Mouse (Mus musculus) intestine, embryonic 16.5 days (tissue): ENCODE measurements around the gene Tmem86a. TPM values are rescaled to one million over a fixed set of nuclear protein-coding genes. Genes with fewer than 3 reads are reported as not detected.

Experiments
- ATAC-seq: fragments of 200-750 bp; cut with Nextera tagmentation; 2 replicates; pipeline ENCODE4 v1.8.0; 2017; ENCODE audit warnings: moderate TSS enrichment, moderate library complexity
- H3K27ac ChIP-seq: fragments of 300-500 bp; sonication (generic); 2 replicates; pipeline ENCODE4 v1.5.1; 2014; ENCODE audit warnings: mild to moderate bottlenecking, low read length
- H3K27me3 ChIP-seq: fragments of 300-500 bp; sonication (generic); replicated peaks from 2 replicates; pipeline ENCODE4 v1.6.1; 2014; ENCODE audit warnings: low read length, control low read depth, mixed read lengths; ENCODE audit not compliant: control insufficient read depth, insufficient read depth
- H3K36me3 ChIP-seq: fragments of 300-500 bp; sonication (generic); 2 replicates; pipeline ENCODE4 v1.6.1; 2014; ENCODE audit warnings: low read length, control low read depth; ENCODE audit not compliant: control insufficient read depth, insufficient read depth
- H3K4me1 ChIP-seq: fragments of 300-500 bp; sonication (generic); 2 replicates; pipeline ENCODE4 v1.6.1; 2014; ENCODE audit warnings: low read length, control low read depth, mixed read lengths; ENCODE audit not compliant: control insufficient read depth, insufficient read depth
- H3K4me2 ChIP-seq: fragments of 300-500 bp; sonication (generic); 2 replicates; pipeline ENCODE4 v1.6.1; 2014; ENCODE audit warnings: low read depth, low read length, control low read depth
- H3K4me3 ChIP-seq: fragments of 300-500 bp; sonication (generic); 2 replicates; pipeline ENCODE4 v1.5.1; 2014; ENCODE audit warnings: mild to moderate bottlenecking, low read length
- H3K9ac ChIP-seq: fragments of 300-500 bp; sonication (generic); 2 replicates; pipeline ENCODE4 v1.6.1; 2014; ENCODE audit warnings: low read depth, low read length
- H3K9me3 ChIP-seq: fragments of 300-500 bp; sonication (generic); 2 replicates; pipeline ENCODE4 v1.6.1; 2016; ENCODE audit warnings: low read length, control low read depth; ENCODE audit not compliant: control insufficient read depth
- WGBS: fragments of 180-500 bp; shearing (Covaris S2); extraction: QIAGEN DNeasy Blood & Tissue Kit; methylation state at CpG from one replicate; pipeline ENCODE4 v1.1.7; 2014; 5-methylcytosine and 5-hydroxymethylcytosine counted together
- polyA plus RNA-seq: library from polyadenylated mRNA; unstranded; fragments of >200 nt; fragmentation: Nextera tagmentation; extraction: Ambion mirVana; gene quantifications from 2 replicates; pipeline ENCODE4 v1.2.1, GENCODE M21; 2015

Gene Tmem86a
- polyA plus RNA-seq, 1 experiment from 2014 or later = 59.3 TPM

DNA sequence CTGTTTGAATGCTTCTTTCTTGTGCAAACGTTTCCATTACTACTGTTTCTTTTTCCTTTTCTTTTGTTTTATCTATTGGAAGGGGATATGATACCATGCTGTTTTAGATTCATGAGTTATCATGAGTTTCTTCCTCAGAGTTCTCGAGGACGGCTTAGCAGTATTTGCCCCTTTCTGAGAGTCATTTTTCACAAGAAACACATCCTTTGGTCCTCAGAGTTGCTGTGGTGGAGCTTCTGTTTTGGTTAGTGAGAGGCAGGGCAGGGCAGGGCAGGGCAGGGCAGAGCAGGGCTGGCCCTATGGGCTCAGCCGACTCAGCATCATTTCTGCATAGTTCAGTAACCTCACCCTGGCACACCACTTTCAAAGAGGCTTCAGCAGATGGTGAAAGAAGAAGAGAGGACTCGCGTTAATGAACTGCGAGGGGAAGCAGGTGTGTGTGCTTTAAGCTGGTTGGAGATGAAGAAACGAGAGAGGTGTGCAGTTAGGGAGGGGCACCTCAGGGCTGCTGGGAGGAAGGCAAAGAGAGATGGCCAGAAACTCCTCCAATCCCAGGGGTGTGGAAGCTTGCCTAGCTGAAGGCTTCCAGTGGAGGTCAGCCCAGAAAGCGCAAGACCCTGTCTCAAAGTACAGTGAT is 37.2 kb upstream of the Tmem86a start:
- 43% methylated on average over 9 of the region's 9 CpGs for WGBS
- Histone ChIP-seq H3K9ac (no peak overlapping the region), H3K4me3 (no peak overlapping the region), H3K9me3 (no peaks in the 10 kb centered on the region), H3K27ac (no peak overlapping the region), H3K27me3 (no peaks in the 10 kb centered on the region), H3K4me2 (no peak overlapping the region), H3K36me3 (no peaks in the 10 kb centered on the region), H3K4me1 (peaks cover 20% of the 10 kb centered on the region)
- ATAC-seq = no peak

DNA sequence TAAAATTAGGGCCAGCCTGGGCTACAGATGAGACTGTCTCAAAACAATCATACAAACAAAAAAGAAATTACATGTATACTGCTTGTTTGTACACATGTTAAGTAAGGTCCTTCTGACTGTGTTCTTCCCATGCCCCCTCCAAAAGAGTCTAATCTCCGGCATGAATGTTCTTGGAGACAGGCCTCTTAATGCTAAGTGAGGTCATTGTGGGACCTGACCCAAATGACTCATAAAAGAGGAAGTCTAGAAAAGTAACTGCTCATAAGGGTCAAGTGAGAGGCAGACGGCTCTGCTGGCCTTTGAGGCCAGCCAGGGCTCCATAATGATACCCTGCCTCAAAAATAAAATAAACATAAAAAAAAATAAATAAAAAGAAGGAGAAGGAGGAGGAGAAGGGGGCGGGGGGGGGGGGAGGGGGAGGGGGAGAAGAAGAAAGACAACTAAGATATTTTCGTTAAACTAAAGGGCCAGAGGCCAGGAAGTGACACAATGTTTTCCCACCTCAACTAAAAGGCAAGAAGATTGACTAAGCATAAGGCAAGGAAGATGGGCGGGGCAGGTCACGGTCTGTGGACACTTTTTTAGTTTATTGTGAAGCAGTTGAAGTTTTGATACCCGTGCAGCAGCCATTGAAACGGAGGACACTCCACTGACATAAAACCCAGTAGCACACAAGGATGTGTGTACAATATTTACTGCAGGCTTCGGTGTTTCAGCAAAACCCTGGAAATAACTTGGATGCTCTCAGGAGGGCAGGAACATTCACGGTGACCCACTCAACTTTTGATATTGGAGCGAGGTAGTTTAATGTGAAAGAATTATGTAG is 35.6 kb upstream of the Tmem86a start:
- peak overlapping the region; percentile 9; the same call in 1 of the 2 replicates for H3K9ac ChIP-seq
- no peaks in the 10 kb centered on the region for H3K9me3 ChIP-seq
- no peak overlapping the region for H3K4me3 ChIP-seq
- no peak overlapping the region for H3K4me2 ChIP-seq
- no peaks in the 10 kb centered on the region for H3K27me3 ChIP-seq
- no peak for ATAC-seq
- 55% methylated on average over 10 of the region's 11 CpGs for WGBS
- peaks cover 12% of the 10 kb centered on the region for H3K4me1 ChIP-seq
- H3K36me3 ChIP-seq = no peaks in the 10 kb centered on the region
- H3K27ac ChIP-seq = peak overlapping the region; percentile 79

DNA sequence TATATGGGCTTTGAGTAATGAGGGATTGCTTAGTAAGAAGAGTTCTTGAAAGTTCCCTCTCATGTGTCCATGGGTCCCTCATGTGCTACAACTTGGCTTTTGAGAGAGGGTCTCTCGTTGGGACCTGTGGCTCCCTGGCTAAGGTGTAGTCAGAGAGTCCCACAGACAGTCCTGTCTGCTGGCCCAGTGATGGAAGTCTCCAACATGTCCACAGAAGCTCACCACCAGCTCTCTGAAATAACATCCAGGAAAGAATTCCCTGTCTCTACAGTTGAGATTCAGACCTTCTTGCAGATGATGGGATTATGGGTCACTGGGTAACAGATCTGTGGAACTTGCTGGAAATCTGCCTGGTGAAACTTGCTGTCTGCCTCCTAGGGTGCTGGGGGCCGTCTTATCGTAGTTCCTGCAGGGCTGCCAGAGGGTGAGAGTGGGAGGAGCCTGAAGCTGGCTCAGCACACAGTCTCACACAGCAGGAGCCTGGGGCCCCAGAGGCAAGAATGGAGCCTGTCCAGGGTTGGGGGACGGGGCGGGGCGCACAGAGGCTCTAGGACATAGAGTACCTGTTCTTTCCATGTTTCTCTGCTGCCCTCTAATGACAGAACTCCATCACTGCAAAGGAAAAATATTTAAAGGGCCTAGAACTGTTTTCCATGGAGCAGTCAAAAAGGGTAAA is 34.9 kb upstream of the Tmem86a start:
- H3K4me3 ChIP-seq = 0 out of 2 replicates have a peak overlapping the region, but pooled peaks have one; percentile 1

GRCm38 (mm10) chr7:47016602-47017001 is 33.8 kb upstream of the Tmem86a start:
- no peaks in the 10 kb centered on the region for H3K36me3 ChIP-seq
- no peak for ATAC-seq
- H3K4me2 ChIP-seq = no peak overlapping the region
- no peak overlapping the region for H3K4me3 ChIP-seq
- H3K4me1 ChIP-seq = peaks cover 8% of the 10 kb centered on the region
- 67% methylated on average over 3 of the region's 3 CpGs for WGBS
- H3K27ac ChIP-seq = no peak overlapping the region
- no peaks in the 10 kb centered on the region for H3K27me3 ChIP-seq
- H3K9ac ChIP-seq = no peak overlapping the region
- no peaks in the 10 kb centered on the region for H3K9me3 ChIP-seq

More for the DNA sequence above, 34.9 kb upstream of the Tmem86a start:
- Histone ChIP-seq H3K9ac (peak overlapping the region; percentile 9; the same call in 1 of the 2 replicates), H3K4me2 (peak overlapping the region; percentile 38), H3K27ac (peak overlapping the region; percentile 79), H3K27me3 (no peaks in the 10 kb centered on the region), H3K9me3 (no peaks in the 10 kb centered on the region), H3K4me1 (peaks cover 8% of the 10 kb centered on the region), H3K36me3 (no peaks in the 10 kb centered on the region)
- WGBS = 12% methylated on average over 6 of the region's 6 CpGs
- peak; percentile 99 for ATAC-seq

DNA sequence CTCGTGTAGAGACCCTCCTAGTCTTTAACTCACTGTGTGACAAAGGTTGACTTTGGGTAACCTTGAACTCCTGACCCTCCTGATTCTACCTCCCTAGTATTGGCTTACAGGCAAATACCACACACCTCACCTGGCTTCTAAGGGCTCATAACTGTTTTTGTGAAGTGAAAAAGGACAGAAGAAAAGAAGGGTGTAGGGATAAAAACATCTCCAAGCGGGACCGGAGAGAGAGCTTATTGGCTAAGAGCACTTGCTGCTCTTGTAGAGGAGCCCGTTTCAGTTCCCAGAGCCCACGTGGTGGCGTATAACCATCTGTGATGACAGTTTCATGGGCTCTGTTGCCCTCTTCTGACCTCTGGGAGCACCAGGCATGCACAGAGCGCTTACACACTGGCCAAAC is 33.3 kb upstream of the Tmem86a start:
- H3K4me2 ChIP-seq = no peak overlapping the region
- ATAC-seq = no peak
- WGBS = 64% methylated on average over 7 of the region's 7 CpGs

GRCm38 (mm10) chr7:47019641-47020040 is 30.8 kb upstream of the Tmem86a start:
- WGBS = 62% methylated on average over 5 of the region's 5 CpGs

More for the DNA sequence above, 33.3 kb upstream of the Tmem86a start:
- peaks cover 8% of the 10 kb centered on the region for H3K4me1 ChIP-seq
- H3K9me3 ChIP-seq = no peaks in the 10 kb centered on the region
- H3K36me3 ChIP-seq = no peaks in the 10 kb centered on the region
- no peak overlapping the region for H3K27ac ChIP-seq
- H3K4me3 ChIP-seq = no peak overlapping the region
- no peak overlapping the region for H3K9ac ChIP-seq
- no peaks in the 10 kb centered on the region for H3K27me3 ChIP-seq

GRCm38 (mm10) chr7:47020956-47021355 is 29.4 kb upstream of the Tmem86a start:
- WGBS = 11% methylated on average over 8 of the region's 8 CpGs
- no peak overlapping the region for H3K9ac ChIP-seq
- H3K36me3 ChIP-seq = no peaks in the 10 kb centered on the region
- no peaks in the 10 kb centered on the region for H3K4me1 ChIP-seq
- no peak overlapping the region for H3K27ac ChIP-seq
- no peak for ATAC-seq
- H3K9me3 ChIP-seq = no peaks in the 10 kb centered on the region
- H3K4me2 ChIP-seq = peak overlapping the region; percentile 19
- no peak overlapping the region for H3K4me3 ChIP-seq
- no peaks in the 10 kb centered on the region for H3K27me3 ChIP-seq

More at GRCm38 (mm10) chr7:47019641-47020040, 30.8 kb upstream of the Tmem86a start:
- no peak overlapping the region for H3K4me3 ChIP-seq
- peaks cover 8% of the 10 kb centered on the region for H3K4me1 ChIP-seq
- no peaks in the 10 kb centered on the region for H3K27me3 ChIP-seq
- H3K4me2 ChIP-seq = no peak overlapping the region
- no peak for ATAC-seq
- H3K27ac ChIP-seq = no peak overlapping the region
- no peak overlapping the region for H3K9ac ChIP-seq
- H3K9me3 ChIP-seq = no peaks in the 10 kb centered on the region
- H3K36me3 ChIP-seq = no peaks in the 10 kb centered on the region

DNA sequence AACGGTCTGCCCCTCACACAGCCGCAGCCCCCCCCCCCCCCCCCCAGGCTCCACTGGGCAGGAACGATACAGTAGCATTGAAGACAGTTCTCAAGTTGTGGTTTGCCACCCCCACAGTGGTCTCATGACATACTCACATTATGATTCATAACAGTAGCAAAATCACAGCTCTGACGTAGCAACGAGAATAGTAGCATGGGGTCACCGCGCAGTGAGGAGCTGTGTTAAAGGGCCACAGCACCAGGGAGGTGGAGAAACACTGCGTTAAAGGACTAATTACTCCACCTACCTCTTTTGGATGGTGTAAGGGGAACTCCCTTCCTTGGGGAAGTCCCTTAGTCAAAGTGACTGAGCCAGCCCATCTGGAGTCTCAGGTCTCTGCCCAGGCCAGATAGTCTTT is 27.9 kb upstream of the Tmem86a start:
- WGBS = 63% methylated on average over 8 of the region's 8 CpGs

GRCm38 (mm10) chr7:47023530-47023929 is 26.9 kb upstream of the Tmem86a start:
- no peak overlapping the region for H3K27ac ChIP-seq
- 0 out of 2 replicates have a peak, but pooled peaks have one; percentile 14 for ATAC-seq
- no peak overlapping the region for H3K4me3 ChIP-seq
- no peaks in the 10 kb centered on the region for H3K27me3 ChIP-seq
- H3K4me1 ChIP-seq = no peaks in the 10 kb centered on the region
- 15% methylated on average over 6 of the region's 6 CpGs for WGBS
- no peaks in the 10 kb centered on the region for H3K9me3 ChIP-seq
- no peaks in the 10 kb centered on the region for H3K36me3 ChIP-seq
- H3K4me2 ChIP-seq = no peak overlapping the region
- no peak overlapping the region for H3K9ac ChIP-seq

More for the DNA sequence above, 27.9 kb upstream of the Tmem86a start:
- no peak overlapping the region for H3K4me2 ChIP-seq
- H3K27me3 ChIP-seq = no peaks in the 10 kb centered on the region
- no peaks in the 10 kb centered on the region for H3K4me1 ChIP-seq
- no peaks in the 10 kb centered on the region for H3K9me3 ChIP-seq
- no peak overlapping the region for H3K27ac ChIP-seq
- no peaks in the 10 kb centered on the region for H3K36me3 ChIP-seq
- no peak for ATAC-seq
- no peak overlapping the region for H3K4me3 ChIP-seq
- peak overlapping the region; percentile 19; the same call in 1 of the 2 replicates for H3K9ac ChIP-seq
